Mouse (Mus musculus) adrenal gland, adult 18-20 months (tissue): ENCODE data around the gene Kcna4. TPM values are rescaled to one million over a fixed set of nuclear protein-coding genes. Genes with fewer than 3 reads are reported as not detected.

Experiments used
- DNase-seq, 2 experiments: peaks; one replicate each; pipeline ENCODE4 v3.0.0; 2021 to 2022; ENCODE audit warnings: low spot score in 2 of 2
- long read RNA-seq, 2 experiments: library from polyadenylated mRNA; stranded (forward); transcript quantifications; one replicate each; pipeline ENCODE4 v2.0.0; 2021
- total RNA-seq, 2 experiments: library from RNA; stranded (reverse); gene quantifications; 1 replicate in 1 of 2; 2 replicates in 1 of 2; pipeline ENCODE4 v1.2.3; 2021

Gene Kcna4
- total RNA-seq, result under 1 TPM; 0.33 to 0.67 TPM
- long read RNA-seq, experiment 1, result 0 reads
- long read RNA-seq, experiment 2, result 0 reads

GRCm38 (mm10) chr2:107289990-107290696 is at the start of gene Kcna4:
Gene Kcna4, plus strand, starts transcription at chr2:107290639.
- DNase-seq, result peak; percentile 12 to 25

- DNase-seq, result no peak
These were observed 32.3 kb upstream of the Kcna4 start for GRCm38 (mm10) chr2:107258091-107258490.

GRCm38 (mm10) chr2:107266251-107266650 is 24.2 kb upstream of the Kcna4 start:
- no peak for DNase-seq

- DNase-seq, result no peak
These were observed 20.4 kb upstream of the Kcna4 start for GRCm38 (mm10) chr2:107270050-107270449.

GRCm38 (mm10) chr2:107290697-107291019 is 219 bp downstream of the Kcna4 start:
- no peak for DNase-seq

- DNase-seq, result no peak
These were observed 703 bp downstream of the Kcna4 start for GRCm38 (mm10) chr2:107291142-107291541.

- DNase-seq, result no peak
These were observed 4.1 kb downstream of the Kcna4 start for GRCm38 (mm10) chr2:107294521-107294920.

- no peak for DNase-seq
These were observed 11.4 kb downstream of the Kcna4 start for GRCm38 (mm10) chr2:107301886-107302285.

- DNase-seq, result no peak
These were observed 14.3 kb downstream of the Kcna4 start for GRCm38 (mm10) chr2:107304707-107305106.

GRCm38 (mm10) chr2:107306077-107306476 is 15.6 kb downstream of the Kcna4 start:
- no peak for DNase-seq

- no peak for DNase-seq
These were observed 28.2 kb downstream of the Kcna4 start for GRCm38 (mm10) chr2:107318636-107319035.

- DNase-seq, result no peak
These were observed 31.3 kb downstream of the Kcna4 start for GRCm38 (mm10) chr2:107321596-107322226.

- no peak for DNase-seq
These were observed 33.7 kb downstream of the Kcna4 start for GRCm38 (mm10) chr2:107324090-107324489.

- no peak for DNase-seq
These were observed 36.8 kb downstream of the Kcna4 start for GRCm38 (mm10) chr2:107327276-107327675.

GRCm38 (mm10) chr2:107341291-107341690 is 50.9 kb downstream of the Kcna4 start:
- no peak for DNase-seq

GRCm38 (mm10) chr2:107344807-107345206 is 54.4 kb downstream of the Kcna4 start:
- DNase-seq, result no peak

GRCm38 (mm10) chr2:107345299-107345698 is 54.9 kb downstream of the Kcna4 start:
- no peak for DNase-seq

Other genes starting within 250 kb of the Kcna4 start
- not detected for gene Fshb, start 231.0 kb upstream of the Kcna4 start, total RNA-seq